Mouse (Mus musculus): ENCODE data around the gene 4921524J17Rik. TPM values are rescaled to one million over a fixed set of nuclear protein-coding genes. Genes with fewer than 3 reads are reported as not detected.

The 4921524J17Rik gene
- total RNA-seq, 1 experiment from 2014 or later: 28.9 TPM

- no peak for ATAC-seq (ENCODE audit: extremely low read depth, insufficient number of reproducible peaks, low FRiP score, poor library complexity, severe bottlenecking)
Measured at GRCm38 (mm10) chr8:85395017-85395416, 37.6 kb downstream of the 4921524J17Rik start.

GRCm38 (mm10) chr8:85393199-85393598 is 39.4 kb downstream of the 4921524J17Rik start:
- no peak for ATAC-seq (ENCODE audit: extremely low read depth, insufficient number of reproducible peaks, low FRiP score, poor library complexity, severe bottlenecking)

GRCm38 (mm10) chr8:85391438-85391837 is 41.2 kb downstream of the 4921524J17Rik start:
- ATAC-seq (ENCODE audit: extremely low read depth, insufficient number of reproducible peaks, low FRiP score, poor library complexity, severe bottlenecking): no peak

- ATAC-seq (ENCODE audit: extremely low read depth, insufficient number of reproducible peaks, low FRiP score, poor library complexity, severe bottlenecking): no peak
Measured at GRCm38 (mm10) chr8:85386205-85386604, 46.4 kb downstream of the 4921524J17Rik start, which contains the start of gene Mylk3. TSS of gene Mylk3 (minus strand) at chr8:85386345.

GRCm38 (mm10) chr8:85381926-85382325 is 50.7 kb downstream of the 4921524J17Rik start:
- no peak for ATAC-seq (ENCODE audit: extremely low read depth, insufficient number of reproducible peaks, low FRiP score, poor library complexity, severe bottlenecking)

GRCm38 (mm10) chr8:85380824-85381209 is 51.8 kb downstream of the 4921524J17Rik start:
- no peak for ATAC-seq (ENCODE audit: extremely low read depth, insufficient number of reproducible peaks, low FRiP score, poor library complexity, severe bottlenecking)

- no peak for ATAC-seq (ENCODE audit: extremely low read depth, insufficient number of reproducible peaks, low FRiP score, poor library complexity, severe bottlenecking)
Measured at GRCm38 (mm10) chr8:85380123-85380823, 52.4 kb downstream of the 4921524J17Rik start.

- no peak for ATAC-seq (ENCODE audit: extremely low read depth, insufficient number of reproducible peaks, low FRiP score, poor library complexity, severe bottlenecking)
Measured at GRCm38 (mm10) chr8:85379142-85379781, 53.4 kb downstream of the 4921524J17Rik start.

GRCm38 (mm10) chr8:85376516-85376915 is 56.1 kb downstream of the 4921524J17Rik start:
- ATAC-seq (ENCODE audit: extremely low read depth, insufficient number of reproducible peaks, low FRiP score, poor library complexity, severe bottlenecking): no peak

- ATAC-seq (ENCODE audit: extremely low read depth, insufficient number of reproducible peaks, low FRiP score, poor library complexity, severe bottlenecking): no peak
Measured at GRCm38 (mm10) chr8:85374286-85374685, 58.3 kb downstream of the 4921524J17Rik start.

GRCm38 (mm10) chr8:85373435-85374039 is 59.1 kb downstream of the 4921524J17Rik start:
- ATAC-seq (ENCODE audit: extremely low read depth, insufficient number of reproducible peaks, low FRiP score, poor library complexity, severe bottlenecking): no peak

GRCm38 (mm10) chr8:85372465-85372839 is 60.2 kb downstream of the 4921524J17Rik start:
- no peak for ATAC-seq (ENCODE audit: extremely low read depth, insufficient number of reproducible peaks, low FRiP score, poor library complexity, severe bottlenecking)

GRCm38 (mm10) chr8:85371736-85372464 is 60.7 kb downstream of the 4921524J17Rik start:
- ATAC-seq (ENCODE audit: extremely low read depth, insufficient number of reproducible peaks, low FRiP score, poor library complexity, severe bottlenecking): no peak

GRCm38 (mm10) chr8:85365176-85365575 is 67.5 kb downstream of the 4921524J17Rik start:
- ATAC-seq (ENCODE audit: extremely low read depth, insufficient number of reproducible peaks, low FRiP score, poor library complexity, severe bottlenecking): no peak

- no peak for ATAC-seq (ENCODE audit: extremely low read depth, insufficient number of reproducible peaks, low FRiP score, poor library complexity, severe bottlenecking)
Measured at GRCm38 (mm10) chr8:85364628-85365027, 68.0 kb downstream of the 4921524J17Rik start.

- ATAC-seq (ENCODE audit: extremely low read depth, insufficient number of reproducible peaks, low FRiP score, poor library complexity, severe bottlenecking): no peak
Measured at GRCm38 (mm10) chr8:85363406-85363805, 69.2 kb downstream of the 4921524J17Rik start.

- ATAC-seq (ENCODE audit: extremely low read depth, insufficient number of reproducible peaks, low FRiP score, poor library complexity, severe bottlenecking): no peak
Measured at GRCm38 (mm10) chr8:85362211-85362610, 70.4 kb downstream of the 4921524J17Rik start.
